Mouse (Mus musculus): Measurements from ENCODE around the gene Carns1. TPM values are rescaled to one million over a fixed set of nuclear protein-coding genes. Genes with fewer than 3 reads are reported as not detected.

Gene Carns1
- polyA plus RNA-seq (2015; fragmentation: Nextera tagmentation; extraction: Ambion mirVana) = 1.8 and 3.1 TPM in 2 replicates

DNA sequence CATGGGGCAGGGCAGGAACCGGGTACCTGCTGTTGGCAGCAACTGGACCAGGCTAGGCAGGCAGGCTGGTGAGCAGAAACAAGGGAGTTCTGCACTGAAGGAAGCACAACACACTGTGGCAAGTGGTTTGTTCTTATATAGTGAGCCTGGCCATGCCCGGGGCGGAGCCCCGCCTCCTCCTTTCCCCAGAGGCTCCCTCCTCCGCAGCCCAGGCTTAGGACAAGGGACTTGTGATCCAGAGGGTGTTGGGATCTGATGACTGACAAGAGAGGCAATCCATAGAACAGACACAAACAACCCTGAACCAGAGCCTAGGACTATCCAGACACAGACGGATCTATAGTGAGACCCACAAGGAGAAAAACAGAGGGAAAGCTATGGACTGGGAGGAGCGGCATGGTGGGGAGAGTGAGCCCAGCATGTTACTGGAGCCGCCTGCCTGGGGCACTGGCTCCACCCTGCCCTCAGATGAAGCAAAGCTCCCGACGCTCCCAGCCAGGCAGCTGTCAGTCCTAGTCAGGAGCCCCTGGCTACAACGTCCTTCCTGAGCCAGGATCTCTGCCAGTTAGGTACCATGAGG is at the start of gene Carns1:
Carns1 (minus strand) TSS at position 112 of the 580 bp plus-strand sequence.
- Histone ChIP-seq H3K27ac (ENCODE audit: low read length) (no peak within 1 kb of the TSS), H3K4me2 (ENCODE audit: low read depth, low read length) (peak within 1 kb of the TSS; percentile 52), H3K36me3 (ENCODE audit: control insufficient read depth, insufficient read depth, low read length) (no peaks in the 10 kb centered on the region), H3K4me1 (ENCODE audit: control insufficient read depth, insufficient read depth, low read length) (peaks cover 13% of the 10 kb centered on the region), H3K27me3 (ENCODE audit: control insufficient read depth, insufficient read depth, low read length) (no peaks in the 10 kb centered on the region), H3K9ac (ENCODE audit: low read length) (peak within 1 kb of the TSS; percentile 70), H3K4me3 (replicated peaks; ENCODE audit: low read length) (peak within 1 kb of the TSS; percentile 18; the same call in 1 of the 2 replicates), H3K9me3 (replicated peaks; ENCODE audit: control insufficient read depth, low read length) (no peaks in the 10 kb centered on the region)
- 9% methylated on average over 11 of the region's 11 CpGs for WGBS
- ATAC-seq (ENCODE audit: insufficient read depth, low FRiP score) = peak; percentile 59; the same call in 1 of the 2 replicates

DNA sequence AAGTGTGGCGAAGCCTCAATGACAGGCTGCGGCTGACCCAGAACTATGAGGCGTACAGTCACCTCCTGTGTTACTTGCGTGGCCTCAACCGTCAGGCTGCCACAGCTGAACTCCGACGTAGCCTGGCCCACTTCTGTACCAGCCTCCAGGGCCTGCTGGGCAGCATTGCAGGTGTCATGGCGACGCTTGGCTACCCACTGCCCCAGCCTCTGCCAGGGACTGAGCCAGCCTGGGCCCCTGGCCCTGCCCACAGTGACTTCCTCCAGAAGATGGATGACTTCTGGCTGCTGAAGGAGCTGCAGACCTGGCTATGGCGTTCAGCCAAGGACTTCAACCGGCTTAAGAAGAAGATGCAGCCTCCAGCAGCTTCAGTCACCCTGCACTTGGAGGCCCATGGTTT is 46.9 kb upstream of the Carns1 start:
- Histone ChIP-seq H3K9me3 (replicated peaks; ENCODE audit: control insufficient read depth, low read length) (no peaks in the 10 kb centered on the region), H3K27ac (ENCODE audit: low read length) (no peak overlapping the region), H3K4me2 (ENCODE audit: low read depth, low read length) (no peak overlapping the region), H3K4me3 (replicated peaks; ENCODE audit: low read length) (no peak overlapping the region), H3K4me1 (ENCODE audit: control insufficient read depth, insufficient read depth, low read length) (peaks cover 41% of the 10 kb centered on the region), H3K36me3 (ENCODE audit: control insufficient read depth, insufficient read depth, low read length) (no peaks in the 10 kb centered on the region), H3K27me3 (ENCODE audit: control insufficient read depth, insufficient read depth, low read length) (no peaks in the 10 kb centered on the region), H3K9ac (ENCODE audit: low read length) (peak overlapping the region; percentile 19; the same call in 1 of the 2 replicates)
- no peak for ATAC-seq (ENCODE audit: insufficient read depth, low FRiP score)
- WGBS = 55% methylated on average over 11 of the region's 11 CpGs

DNA sequence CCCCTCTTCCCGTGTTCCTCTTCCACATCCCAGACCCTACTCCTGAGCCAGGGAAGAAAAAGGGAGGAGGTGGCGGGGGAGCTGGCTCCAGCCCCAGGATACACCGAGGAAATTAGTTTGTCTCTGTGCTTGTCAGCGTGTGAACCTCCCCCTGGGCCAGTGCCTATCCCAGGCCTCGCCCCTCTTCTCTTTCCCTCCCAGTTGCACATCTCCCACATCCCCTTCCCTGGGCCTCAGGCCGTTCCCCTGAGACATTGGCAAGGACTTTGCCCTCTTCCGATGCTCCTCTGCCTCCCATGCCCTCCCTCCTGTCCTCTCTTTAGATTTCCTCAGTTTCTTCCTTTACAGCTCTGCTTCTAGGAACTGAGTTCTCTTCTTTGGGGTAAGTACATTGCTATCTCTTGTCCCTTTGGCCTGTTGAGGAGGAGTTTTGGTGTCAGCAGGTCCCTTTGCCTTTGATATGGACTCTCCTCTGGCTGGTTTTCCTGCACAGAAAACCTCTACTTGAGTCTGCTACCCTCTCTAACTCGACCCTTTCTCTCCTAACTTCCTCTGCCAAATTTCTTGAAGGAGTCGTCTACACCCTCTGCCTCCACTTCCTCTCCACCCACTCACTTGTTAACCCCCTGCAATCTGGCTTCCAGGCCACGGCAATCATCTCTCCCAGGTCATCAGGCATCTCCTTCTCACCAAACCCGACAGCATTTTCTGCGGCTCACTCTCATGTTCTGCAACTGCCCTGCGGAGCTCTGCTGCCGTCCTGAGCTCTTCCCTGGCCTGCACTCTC is 45.9 kb upstream of the Carns1 start:
- Histone ChIP-seq H3K27me3 (ENCODE audit: control insufficient read depth, insufficient read depth, low read length) (no peaks in the 10 kb centered on the region), H3K9ac (ENCODE audit: low read length) (peak overlapping the region; percentile 53), H3K27ac (ENCODE audit: low read length) (peak overlapping the region; percentile 78), H3K4me3 (replicated peaks; ENCODE audit: low read length) (0 out of 2 replicates have a peak overlapping the region, but pooled peaks have one; percentile 7), H3K9me3 (replicated peaks; ENCODE audit: control insufficient read depth, low read length) (no peaks in the 10 kb centered on the region), H3K36me3 (ENCODE audit: control insufficient read depth, insufficient read depth, low read length) (no peaks in the 10 kb centered on the region), H3K4me2 (ENCODE audit: low read depth, low read length) (peak overlapping the region; percentile 44), H3K4me1 (ENCODE audit: control insufficient read depth, insufficient read depth, low read length) (peaks cover 51% of the 10 kb centered on the region)
- peak; percentile 69 for ATAC-seq (ENCODE audit: insufficient read depth, low FRiP score)
- WGBS = 27% methylated on average over 14 of the region's 14 CpGs

DNA sequence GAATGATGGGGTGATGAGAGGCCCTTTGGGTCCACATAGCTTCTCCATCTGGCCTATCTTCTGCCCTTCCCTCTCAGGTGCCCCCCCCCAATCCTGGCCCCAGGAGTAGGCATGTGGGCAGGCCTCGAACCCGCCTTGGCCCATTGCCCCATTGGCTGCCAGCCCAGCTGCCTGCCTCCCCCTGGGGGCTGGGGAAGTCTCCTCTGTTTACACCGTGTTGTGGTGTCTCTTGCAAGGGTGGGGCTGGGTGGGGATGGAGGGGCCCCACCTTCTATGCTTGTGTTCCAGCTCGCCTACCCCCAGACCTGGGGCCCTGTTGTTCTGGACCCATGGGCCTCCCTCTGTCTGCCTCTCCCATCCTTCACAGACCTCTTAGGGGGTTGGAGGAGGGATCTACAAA is 45.1 kb upstream of the Carns1 start:
- H3K4me2 ChIP-seq (ENCODE audit: low read depth, low read length) = peak overlapping the region; percentile 28; the same call in 1 of the 2 replicates
- peak overlapping the region; percentile 68 for H3K27ac ChIP-seq (ENCODE audit: low read length)
- no peaks in the 10 kb centered on the region for H3K27me3 ChIP-seq (ENCODE audit: control insufficient read depth, insufficient read depth, low read length)
- no peak overlapping the region for H3K4me3 ChIP-seq (replicated peaks; ENCODE audit: low read length)
- H3K36me3 ChIP-seq (ENCODE audit: control insufficient read depth, insufficient read depth, low read length) = no peaks in the 10 kb centered on the region
- H3K9ac ChIP-seq (ENCODE audit: low read length) = peak overlapping the region; percentile 53
- H3K9me3 ChIP-seq (replicated peaks; ENCODE audit: control insufficient read depth, low read length) = no peaks in the 10 kb centered on the region
- peak; percentile 18; the same call in 1 of the 2 replicates for ATAC-seq (ENCODE audit: insufficient read depth, low FRiP score)
- WGBS = 26% methylated on average over 4 of the region's 4 CpGs
- peaks cover 58% of the 10 kb centered on the region for H3K4me1 ChIP-seq (ENCODE audit: control insufficient read depth, insufficient read depth, low read length)

DNA sequence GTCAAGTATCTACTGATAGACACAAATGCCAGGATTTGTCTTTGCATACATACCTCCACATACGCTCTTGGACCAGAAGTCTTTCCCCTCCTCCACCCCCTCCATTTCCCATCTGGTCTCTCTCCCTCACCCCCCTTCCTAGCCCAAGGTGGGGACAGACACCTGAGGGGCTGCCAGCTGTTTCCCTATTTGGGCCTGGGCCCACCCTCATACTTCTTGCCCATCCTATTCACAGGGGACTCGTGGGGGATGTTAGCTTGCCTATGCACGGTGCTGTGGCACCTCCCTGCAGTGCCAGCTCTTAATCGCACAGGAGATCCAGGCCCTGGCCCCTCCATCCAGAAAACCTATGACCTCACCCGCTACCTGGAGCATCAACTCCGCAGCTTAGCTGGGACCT is 44.7 kb upstream of the Carns1 start:
- Histone ChIP-seq H3K36me3 (ENCODE audit: control insufficient read depth, insufficient read depth, low read length) (no peaks in the 10 kb centered on the region), H3K27ac (ENCODE audit: low read length) (peak overlapping the region; percentile 68; the same call in 1 of the 2 replicates), H3K4me1 (ENCODE audit: control insufficient read depth, insufficient read depth, low read length) (peaks cover 61% of the 10 kb centered on the region), H3K9ac (ENCODE audit: low read length) (peak overlapping the region; percentile 53; the same call in 1 of the 2 replicates), H3K4me3 (replicated peaks; ENCODE audit: low read length) (no peak overlapping the region), H3K9me3 (replicated peaks; ENCODE audit: control insufficient read depth, low read length) (no peaks in the 10 kb centered on the region), H3K4me2 (ENCODE audit: low read depth, low read length) (no peak overlapping the region), H3K27me3 (ENCODE audit: control insufficient read depth, insufficient read depth, low read length) (no peaks in the 10 kb centered on the region)
- ATAC-seq (ENCODE audit: insufficient read depth, low FRiP score) = no peak
- WGBS = 76% methylated on average over 6 of the region's 6 CpGs

DNA sequence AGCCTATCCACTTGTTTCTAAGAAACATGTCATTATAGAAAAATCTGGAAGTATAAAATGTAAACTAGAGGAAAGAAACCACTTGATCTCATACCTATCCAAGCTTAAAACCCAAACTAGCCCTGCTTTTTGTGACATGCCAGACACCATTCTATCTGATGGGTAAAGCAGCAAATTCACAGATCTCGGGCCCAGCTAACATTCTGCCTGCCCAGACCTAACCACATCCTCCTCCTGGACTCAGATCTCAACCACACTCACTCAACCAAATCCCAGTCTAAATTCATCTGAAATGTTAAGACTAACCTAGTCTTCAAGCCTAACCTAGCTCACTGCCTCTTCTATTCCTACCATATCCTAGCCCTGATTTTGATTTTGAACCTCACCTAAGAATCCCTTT is 43.5 kb upstream of the Carns1 start:
- no peak overlapping the region for H3K9ac ChIP-seq (ENCODE audit: low read length)
- no peak overlapping the region for H3K4me2 ChIP-seq (ENCODE audit: low read depth, low read length)
- H3K27me3 ChIP-seq (ENCODE audit: control insufficient read depth, insufficient read depth, low read length) = no peaks in the 10 kb centered on the region
- no peak overlapping the region for H3K27ac ChIP-seq (ENCODE audit: low read length)
- ATAC-seq (ENCODE audit: insufficient read depth, low FRiP score) = no peak
- 69% methylated on average over 1 of the region's 1 CpGs for WGBS
- H3K4me1 ChIP-seq (ENCODE audit: control insufficient read depth, insufficient read depth, low read length) = peaks cover 66% of the 10 kb centered on the region
- no peaks in the 10 kb centered on the region for H3K9me3 ChIP-seq (replicated peaks; ENCODE audit: control insufficient read depth, low read length)
- H3K4me3 ChIP-seq (replicated peaks; ENCODE audit: low read length) = no peak overlapping the region
- no peaks in the 10 kb centered on the region for H3K36me3 ChIP-seq (ENCODE audit: control insufficient read depth, insufficient read depth, low read length)

DNA sequence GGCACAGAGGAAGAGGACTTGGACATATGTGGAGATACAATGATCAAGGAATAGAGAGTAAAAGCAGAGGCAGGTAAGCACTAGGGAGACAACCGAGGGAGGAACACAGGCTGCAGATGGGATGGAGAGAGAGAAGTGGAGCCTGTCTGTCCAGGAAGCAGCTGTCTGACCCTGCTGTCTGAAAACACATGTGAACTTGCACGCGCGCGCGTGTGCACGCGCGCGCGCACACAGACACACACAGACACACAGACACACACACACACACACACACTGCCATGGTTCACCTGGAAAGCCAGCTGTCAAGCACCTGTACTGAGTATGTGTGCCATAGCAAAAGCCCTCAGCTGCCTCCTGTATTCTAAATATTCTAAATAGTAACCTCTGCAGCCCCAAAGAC is 43.0 kb upstream of the Carns1 start:
- Histone ChIP-seq H3K4me3 (replicated peaks; ENCODE audit: low read length) (no peak overlapping the region), H3K36me3 (ENCODE audit: control insufficient read depth, insufficient read depth, low read length) (no peaks in the 10 kb centered on the region), H3K27ac (ENCODE audit: low read length) (peak overlapping the region; percentile 28), H3K4me1 (ENCODE audit: control insufficient read depth, insufficient read depth, low read length) (peaks cover 71% of the 10 kb centered on the region), H3K27me3 (ENCODE audit: control insufficient read depth, insufficient read depth, low read length) (no peaks in the 10 kb centered on the region), H3K9me3 (replicated peaks; ENCODE audit: control insufficient read depth, low read length) (no peaks in the 10 kb centered on the region), H3K4me2 (ENCODE audit: low read depth, low read length) (no peak overlapping the region), H3K9ac (ENCODE audit: low read length) (no peak overlapping the region)
- 71% methylated on average over 11 of the region's 11 CpGs for WGBS
- no peak for ATAC-seq (ENCODE audit: insufficient read depth, low FRiP score)

DNA sequence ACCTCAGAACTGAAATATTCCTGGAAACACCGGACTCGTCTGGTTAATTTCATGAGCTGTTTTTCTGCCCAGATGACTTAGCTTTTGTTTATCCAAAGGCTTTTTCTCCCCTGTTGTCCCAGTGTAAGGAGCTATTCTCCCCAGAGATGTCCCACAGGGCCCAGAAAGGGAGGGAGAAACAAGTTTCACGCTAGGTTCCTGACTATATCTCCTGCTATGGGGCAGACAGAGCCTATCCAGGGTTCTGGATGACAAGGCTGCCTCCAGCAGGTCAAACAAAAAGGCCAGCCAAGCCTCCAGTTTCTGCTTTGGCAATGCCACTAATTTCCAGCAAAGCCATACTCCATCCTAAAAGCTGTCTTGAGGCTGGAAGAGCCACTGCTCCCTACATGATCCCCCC is 42.6 kb upstream of the Carns1 start:
- no peaks in the 10 kb centered on the region for H3K9me3 ChIP-seq (replicated peaks; ENCODE audit: control insufficient read depth, low read length)
- no peaks in the 10 kb centered on the region for H3K36me3 ChIP-seq (ENCODE audit: control insufficient read depth, insufficient read depth, low read length)
- WGBS = 36% methylated on average over 3 of the region's 3 CpGs
- no peak for ATAC-seq (ENCODE audit: insufficient read depth, low FRiP score)
- peaks cover 75% of the 10 kb centered on the region for H3K4me1 ChIP-seq (ENCODE audit: control insufficient read depth, insufficient read depth, low read length)
- H3K9ac ChIP-seq (ENCODE audit: low read length) = no peak overlapping the region
- H3K4me2 ChIP-seq (ENCODE audit: low read depth, low read length) = 0 out of 2 replicates have a peak overlapping the region, but pooled peaks have one; percentile 92
- no peaks in the 10 kb centered on the region for H3K27me3 ChIP-seq (ENCODE audit: control insufficient read depth, insufficient read depth, low read length)
- peak overlapping the region; percentile 79 for H3K27ac ChIP-seq (ENCODE audit: low read length)
- no peak overlapping the region for H3K4me3 ChIP-seq (replicated peaks; ENCODE audit: low read length)

DNA sequence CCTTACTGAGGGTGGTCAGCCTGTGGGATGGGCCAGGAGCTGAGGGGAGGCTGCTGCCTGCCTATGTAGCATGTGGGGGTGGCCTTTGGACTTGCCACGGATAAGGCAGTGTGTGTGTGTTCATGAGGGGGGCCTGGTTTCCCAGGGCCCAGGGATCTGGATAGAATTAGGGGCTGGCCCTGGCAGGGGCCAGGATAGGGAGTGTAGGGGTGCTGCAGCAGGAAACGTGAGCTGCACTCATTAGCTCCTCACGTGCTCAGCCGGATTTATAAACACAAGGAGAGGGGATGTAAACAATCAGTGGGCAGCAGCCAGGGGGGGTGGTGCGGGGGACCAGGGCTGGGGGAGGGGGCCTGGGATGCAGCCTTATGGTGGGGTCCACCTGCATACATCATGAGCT is 41.9 kb upstream of the Carns1 start:
- Histone ChIP-seq H3K4me3 (replicated peaks; ENCODE audit: low read length) (no peak overlapping the region), H3K4me2 (ENCODE audit: low read depth, low read length) (peak overlapping the region; percentile 92), H3K36me3 (ENCODE audit: control insufficient read depth, insufficient read depth, low read length) (no peaks in the 10 kb centered on the region), H3K9ac (ENCODE audit: low read length) (peak overlapping the region; percentile 58), H3K27ac (ENCODE audit: low read length) (peak overlapping the region; percentile 79), H3K4me1 (ENCODE audit: control insufficient read depth, insufficient read depth, low read length) (peaks cover 75% of the 10 kb centered on the region), H3K27me3 (ENCODE audit: control insufficient read depth, insufficient read depth, low read length) (no peaks in the 10 kb centered on the region), H3K9me3 (replicated peaks; ENCODE audit: control insufficient read depth, low read length) (no peaks in the 10 kb centered on the region)
- peak; percentile 11; the same call in 1 of the 2 replicates for ATAC-seq (ENCODE audit: insufficient read depth, low FRiP score)
- 10% methylated on average over 5 of the region's 5 CpGs for WGBS
